Mouse (Mus musculus) adrenal gland, postnatal 4 days (tissue): ENCODE measurements around the gene Fbh1. TPM values are rescaled to one million over a fixed set of nuclear protein-coding genes. Genes with fewer than 3 reads are reported as not detected.
A peak's percentile ranks its signal among the peaks of the same experiment; 100 is the strongest.
"Not testable (repeated sequence)": the region's sequence is repeated elsewhere in the genome, so short reads cannot be mapped to it uniquely, and the experiment has no call there.

Experiments
- DNase-seq, 2 experiments: peaks; one replicate each; pipeline ENCODE4 v3.0.0; 2021 to 2022; ENCODE audit warnings: low spot score in 2 of 2, mixed read lengths in 2 of 2
- total RNA-seq, 2 experiments: library from RNA; stranded (reverse); gene quantifications; 2 replicates each; pipeline ENCODE4 v1.2.3; 2021

Gene Fbh1
- total RNA-seq, 2 experiments from 2014 or later = 103 to 109 TPM

GRCm38 (mm10) chr2:11727574-11727973, 49.8 kb downstream of the Fbh1 start:
- DNase-seq = no peak

- no peak for DNase-seq
Measured at GRCm38 (mm10) chr2:11722564-11722963, 54.8 kb downstream of the Fbh1 start.

- DNase-seq = no peak
Measured at GRCm38 (mm10) chr2:11718573-11718972, 58.8 kb downstream of the Fbh1 start.

GRCm38 (mm10) chr2:11714535-11714934, 62.8 kb downstream of the Fbh1 start:
- no peak for DNase-seq

GRCm38 (mm10) chr2:11713021-11713420, 64.4 kb downstream of the Fbh1 start:
- no peak for DNase-seq

- DNase-seq = no peak
Measured at GRCm38 (mm10) chr2:11712483-11712990, 64.8 kb downstream of the Fbh1 start.

- not testable (repeated sequence) for DNase-seq
Measured at GRCm38 (mm10) chr2:11710101-11710500, 67.3 kb downstream of the Fbh1 start.

- DNase-seq = no peak
Measured at GRCm38 (mm10) chr2:11708538-11708937, 68.8 kb downstream of the Fbh1 start.

GRCm38 (mm10) chr2:11706746-11707065, 70.7 kb downstream of the Fbh1 start:
- DNase-seq = no peak

GRCm38 (mm10) chr2:11706030-11706745, 71.2 kb downstream of the Fbh1 start:
- no peak for DNase-seq

GRCm38 (mm10) chr2:11705201-11706025, 72.0 kb downstream of the Fbh1 start, which contains the start of gene Il15ra:
Gene Il15ra (plus strand): TSS chr2:11705290.
- peak; percentile 18 to 47 for DNase-seq

GRCm38 (mm10) chr2:11699905-11700304, 77.5 kb downstream of the Fbh1 start:
- DNase-seq = no peak

GRCm38 (mm10) chr2:11698994-11699393, 78.4 kb downstream of the Fbh1 start:
- DNase-seq = no peak

- no peak for DNase-seq
Measured at GRCm38 (mm10) chr2:11695867-11696266, 81.5 kb downstream of the Fbh1 start.

- no peak for DNase-seq
Measured at GRCm38 (mm10) chr2:11694104-11694503, 83.3 kb downstream of the Fbh1 start.

GRCm38 (mm10) chr2:11693352-11693751, 84.0 kb downstream of the Fbh1 start:
- no peak for DNase-seq

Other genes starting within 250 kb of the Fbh1 start
- 10 to 100 TPM; 37.2 to 38.1 TPM for gene Pfkfb3, start 223.5 kb downstream of the Fbh1 start, total RNA-seq
- 100 to 1,000 TPM; 136 to 154 TPM for gene Rbm17, start 173.4 kb downstream of the Fbh1 start, total RNA-seq
- gene Gm17490, start 151.3 kb downstream of the Fbh1 start, total RNA-seq = not detected
- gene Il2ra, start 134.8 kb downstream of the Fbh1 start, total RNA-seq = under 1 TPM; 0.14 TPM
- 10 to 100 TPM; 12.1 to 17.7 TPM for gene Il15ra, start 72.3 kb downstream of the Fbh1 start, total RNA-seq
- 10 to 100 TPM; 91.5 to 94.8 TPM for gene Ankrd16, start 294 bp upstream of the Fbh1 start, total RNA-seq